Mouse (Mus musculus) cerebellum, postnatal 4 days (tissue): Measurements from ENCODE around the gene Hax1.

ENCODE experiments used
- DNase-seq, 2 experiments: peaks; one replicate each; pipeline ENCODE4 v3.0.0; 2022; ENCODE audit warnings: low spot score in 2 of 2, mixed read lengths in 1 of 2

The Hax1 gene

DNA sequence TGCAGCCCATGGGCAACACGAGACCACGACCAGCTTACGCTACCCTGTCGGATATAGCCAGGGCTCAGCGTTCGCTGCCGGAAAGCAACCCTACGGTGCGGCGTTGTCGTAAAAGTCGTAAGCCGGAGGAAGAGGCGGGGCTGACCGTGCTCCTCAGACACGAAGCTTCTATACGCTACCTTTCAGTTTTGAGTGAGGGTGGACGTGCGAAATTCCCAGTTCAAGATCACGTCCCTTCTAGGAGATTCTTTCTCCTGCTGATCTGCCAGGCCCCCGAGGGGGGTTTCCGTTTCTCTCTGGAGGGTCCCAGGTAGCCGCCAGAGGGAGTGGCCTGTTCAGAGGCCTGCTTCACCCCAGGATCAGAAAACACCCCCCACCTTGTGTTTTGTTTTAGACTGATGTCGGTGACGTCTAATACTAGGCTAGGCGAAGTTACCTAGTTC, at the start of gene Hax1:
Hax1 (minus strand) TSS at position 169 of the 443 bp plus-strand sequence.
- DNase-seq = peak; percentile 91 to 92

- no peak for DNase-seq
Measured at GRCm38 (mm10) chr3:90036263-90036662, 37.7 kb upstream of the Hax1 start.

DNA sequence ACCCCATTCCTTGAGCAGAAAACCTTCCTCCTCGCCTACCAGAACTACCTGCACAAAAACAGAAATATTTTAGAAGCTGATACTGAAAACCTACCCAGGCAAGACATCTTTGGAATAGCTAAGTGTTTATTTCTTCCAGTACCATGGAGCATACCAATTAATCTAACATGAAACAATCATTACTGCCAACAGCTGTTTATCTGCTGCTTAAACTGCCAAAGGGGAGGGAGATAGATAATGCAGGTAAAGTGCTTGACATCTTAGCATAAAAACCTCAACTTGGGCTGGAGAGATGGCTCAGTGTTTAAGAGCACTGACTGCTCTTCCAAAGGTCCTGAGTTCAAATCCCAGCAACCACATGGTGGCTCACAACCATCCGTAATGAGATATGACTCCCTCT, 36.1 kb upstream of the Hax1 start:
- no peak for DNase-seq

- no peak for DNase-seq
Measured at GRCm38 (mm10) chr3:90016626-90017025, 18.0 kb upstream of the Hax1 start.

- no peak for DNase-seq
Measured at GRCm38 (mm10) chr3:90010291-90010690, 11.7 kb upstream of the Hax1 start.

DNA sequence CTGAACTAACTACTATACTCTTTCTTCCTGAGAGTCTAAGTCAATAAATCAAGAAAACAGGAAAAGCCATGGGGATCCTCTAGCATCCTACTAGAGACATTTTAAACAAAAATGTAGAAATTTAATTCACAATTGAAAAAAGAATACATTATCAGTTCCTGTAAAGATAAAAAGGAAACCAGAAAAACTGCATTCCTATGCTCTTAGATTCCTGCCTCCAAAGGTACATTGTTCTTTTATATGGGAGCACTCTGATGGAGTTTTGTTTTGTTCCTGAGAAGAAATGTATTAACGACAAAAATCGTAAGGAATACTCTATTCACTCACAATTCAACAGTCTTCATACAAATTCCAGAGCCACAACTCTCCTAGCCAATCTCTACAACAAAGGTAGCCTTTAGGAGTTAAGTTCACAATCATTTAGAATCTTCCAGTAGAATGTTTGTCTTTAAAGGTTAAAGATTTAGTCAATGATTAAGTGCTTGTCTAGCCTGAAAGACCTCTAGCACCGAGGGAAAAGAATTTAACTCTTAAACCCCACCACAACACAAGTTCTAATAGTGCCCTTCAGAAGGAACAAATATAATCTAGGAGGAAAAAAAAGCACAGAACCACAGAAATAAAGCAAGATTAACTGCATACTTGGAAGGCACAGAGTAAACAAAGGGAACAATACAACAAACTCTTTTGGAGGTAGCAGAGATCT, 5.7 kb upstream of the Hax1 start:
- DNase-seq = no peak

GRCm38 (mm10) chr3:89999830-90000229, 1.2 kb upstream of the Hax1 start:
- no peak for DNase-seq

DNA sequence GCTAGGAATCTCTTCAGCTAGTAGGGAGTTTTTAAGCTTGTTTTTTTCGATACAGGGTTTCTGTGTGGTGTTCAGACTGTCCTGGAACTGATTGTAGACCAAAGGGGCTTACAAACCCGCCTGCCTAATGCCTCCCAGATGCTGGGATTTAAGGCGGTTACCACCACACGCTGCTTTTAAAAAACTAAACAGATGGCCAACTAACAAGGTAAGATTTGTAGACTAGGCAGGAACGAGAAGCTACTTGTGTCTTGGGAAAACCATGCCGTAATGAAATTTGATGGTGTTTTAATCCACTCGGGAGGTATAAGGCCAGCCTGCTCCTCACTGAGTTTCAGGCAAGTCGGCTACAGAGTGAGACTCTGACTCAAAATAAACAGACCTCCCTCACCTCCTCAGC, 510 bp upstream of the Hax1 start:
- no peak for DNase-seq

DNA sequence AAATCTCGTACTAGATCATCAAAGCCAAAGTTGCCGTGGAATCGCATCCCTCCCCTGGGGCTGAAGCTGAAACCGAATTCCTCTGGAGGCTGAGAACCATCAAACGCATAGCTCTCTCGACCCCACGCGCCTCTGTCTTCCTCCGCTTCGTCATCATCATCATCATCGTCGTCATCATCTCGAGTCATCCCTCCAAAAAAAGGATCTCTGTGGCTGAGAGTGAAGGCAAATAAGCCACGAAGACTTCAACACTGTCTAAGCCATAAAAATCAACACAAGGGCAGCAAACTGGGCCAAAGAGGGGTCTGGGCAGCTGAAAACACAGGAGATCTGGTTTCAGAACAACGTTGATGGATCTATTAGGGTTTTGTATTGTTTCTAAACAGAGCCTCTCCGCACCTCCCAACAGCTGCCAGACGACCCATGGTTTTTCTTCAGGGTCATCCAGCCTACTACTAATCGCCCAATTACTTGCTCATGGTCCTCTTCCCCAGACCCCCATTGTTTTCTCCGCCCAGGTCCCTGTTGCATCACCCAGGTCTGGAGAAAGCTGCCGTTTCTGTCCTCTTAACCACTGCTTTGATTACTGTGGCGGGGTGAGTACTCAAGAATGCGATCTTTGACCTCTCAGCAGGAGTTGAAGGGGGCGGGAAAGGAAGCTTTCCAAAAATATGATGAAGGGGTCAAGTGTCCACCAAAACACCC, 637 bp downstream of the Hax1 start:
- DNase-seq = peak in 1 of 2 experiments; percentile 4

- DNase-seq = no peak
Measured at GRCm38 (mm10) chr3:89994807-89995515, 3.6 kb downstream of the Hax1 start.

DNA sequence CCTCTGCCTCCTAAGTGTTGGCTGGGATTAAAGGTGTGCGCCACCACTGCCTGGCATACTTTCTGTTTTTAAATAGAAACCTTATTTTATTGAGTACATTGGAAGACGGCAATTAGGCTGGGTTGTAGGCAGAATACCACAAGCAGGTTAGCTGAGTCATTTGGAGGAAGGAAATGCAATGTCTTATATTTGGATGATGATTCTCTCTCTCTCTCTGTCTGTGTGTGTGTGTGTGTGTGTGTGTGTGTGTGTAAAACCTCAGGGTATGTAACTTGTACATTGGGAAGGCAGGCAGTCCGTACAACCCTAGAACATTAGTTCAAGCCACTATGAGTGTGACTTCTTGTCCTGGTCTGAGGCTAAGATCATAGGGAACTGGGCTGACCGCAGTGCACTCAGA, 10.8 kb downstream of the Hax1 start:
- DNase-seq = no peak

GRCm38 (mm10) chr3:89987211-89987610, 11.4 kb downstream of the Hax1 start:
- no peak for DNase-seq

- DNase-seq = no peak
Measured at GRCm38 (mm10) chr3:89982426-89982825, 16.2 kb downstream of the Hax1 start.

GRCm38 (mm10) chr3:89976859-89977258, 21.7 kb downstream of the Hax1 start:
- no peak for DNase-seq

GRCm38 (mm10) chr3:89968509-89968908, 30.1 kb downstream of the Hax1 start:
- no peak for DNase-seq

DNA sequence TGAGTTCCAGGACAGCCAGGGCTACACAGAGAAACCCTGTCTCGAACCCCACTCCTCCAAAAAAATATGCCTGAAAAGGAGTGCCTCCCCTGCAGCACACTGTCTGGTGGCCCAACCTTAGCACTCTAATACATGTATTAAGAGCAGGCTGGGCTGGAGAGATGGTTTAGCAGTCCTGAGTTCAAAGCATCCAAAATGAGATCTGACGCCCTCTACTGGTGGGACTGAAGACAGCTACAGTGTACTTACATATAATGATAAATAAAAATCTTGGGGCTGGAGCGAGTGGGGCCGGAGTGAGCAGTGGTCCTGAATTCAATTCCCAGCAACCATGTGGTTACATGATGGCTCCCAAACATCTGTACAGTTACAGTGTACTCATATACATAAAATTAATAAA, 31.6 kb downstream of the Hax1 start:
- no peak for DNase-seq

- DNase-seq = no peak
Measured at GRCm38 (mm10) chr3:89965972-89966371, 32.6 kb downstream of the Hax1 start.

- no peak for DNase-seq
Measured at GRCm38 (mm10) chr3:89965557-89965956, 33.0 kb downstream of the Hax1 start.

- DNase-seq = peak in 1 of 2 experiments; percentile 65
Measured at GRCm38 (mm10) chr3:89963926-89964739, 34.4 kb downstream of the Hax1 start.

DNA sequence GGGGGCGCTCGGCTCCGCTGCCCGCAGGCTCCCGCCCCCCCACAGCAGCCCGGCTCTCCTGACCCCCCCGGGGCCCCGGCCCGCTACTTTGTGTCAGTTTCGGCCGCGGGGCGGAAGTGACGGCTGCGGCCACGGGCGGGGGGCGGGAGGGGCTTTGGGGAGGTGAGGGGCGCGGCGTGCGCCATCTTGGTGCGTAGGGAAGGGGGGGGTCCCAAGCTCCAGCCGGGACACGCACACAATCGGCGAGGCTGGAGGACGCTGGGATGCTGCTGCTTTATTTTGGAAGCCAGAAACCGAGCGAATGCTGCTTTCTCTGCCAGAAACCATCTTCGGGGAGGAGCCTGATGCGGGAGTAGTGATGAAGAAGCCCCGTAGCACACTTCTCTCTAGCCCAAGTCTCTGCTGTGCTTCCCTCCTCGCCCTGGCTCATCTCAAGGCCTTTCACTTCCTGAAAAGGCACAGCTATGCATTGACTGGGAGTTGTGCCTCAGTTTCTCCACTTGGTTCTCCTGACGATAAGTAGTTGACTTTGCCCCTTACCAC, 35.3 kb downstream of the Hax1 start, which contains the start of gene Atp8b2:
Atp8b2 (minus strand) TSS at position 288 of the 543 bp plus-strand sequence.
- DNase-seq = peak; percentile 57 to 69

GRCm38 (mm10) chr3:89962751-89963220, 35.8 kb downstream of the Hax1 start:
- DNase-seq = no peak
